Mouse (Mus musculus): ENCODE measurements around the gene Trmu. TPM values are rescaled to one million over a fixed set of nuclear protein-coding genes. Genes with fewer than 3 reads are reported as not detected.
"Not testable (repeated sequence)": the region's sequence is repeated elsewhere in the genome, so short reads cannot be mapped to it uniquely, and the experiment has no call there.

Trmu gene
- polyA plus RNA-seq, 1 experiment from 2014 or later = 50.4 TPM

GRCm38 (mm10) chr15:85859490-85860031, 19.6 kb upstream of the Trmu start, which contains the start of gene Gtse1:
Gtse1 (plus strand) TSS chr15:85859745.
- no peaks in the 10 kb centered on the region for H3K27me3 ChIP-seq
- peak within 1 kb of the TSS; percentile 83 for H3K27ac ChIP-seq
- peaks cover 36% of the 10 kb centered on the region for H3K36me3 ChIP-seq
- peak within 1 kb of the TSS; percentile 69 for H3K4me3 ChIP-seq (replicated peaks)
- H3K4me1 ChIP-seq = peaks cover 25% of the 10 kb centered on the region
- peak within 1 kb of the TSS; percentile 77 for H3K9ac ChIP-seq
- ATAC-seq (replicated peaks; ENCODE audit: low FRiP score) = peak; percentile 98
- peak within 1 kb of the TSS; percentile 89 for H3K4me2 ChIP-seq
- under 1% methylated on average over 42 of the region's 42 CpGs for WGBS
- H3K9me3 ChIP-seq (replicated peaks) = no peaks in the 10 kb centered on the region

GRCm38 (mm10) chr15:85865913-85866312, 13.2 kb upstream of the Trmu start:
- not testable (repeated sequence) for H3K27me3 ChIP-seq; H3K4me3 ChIP-seq (replicated peaks); H3K4me1 ChIP-seq; H3K4me2 ChIP-seq; H3K9me3 ChIP-seq (replicated peaks); H3K9ac ChIP-seq; H3K27ac ChIP-seq; ATAC-seq (replicated peaks; ENCODE audit: low FRiP score)
- 90% methylated on average over 7 of the region's 7 CpGs for WGBS
- peaks cover 90% of the 10 kb centered on the region for H3K36me3 ChIP-seq

- Histone ChIP-seq H3K9me3 (replicated peaks) (no peaks in the 10 kb centered on the region), H3K36me3 (peaks cover 91% of the 10 kb centered on the region), H3K9ac (no peak overlapping the region), H3K27ac (no peak overlapping the region), H3K4me1 (no peaks in the 10 kb centered on the region), H3K27me3 (no peaks in the 10 kb centered on the region), H3K4me2 (no peak overlapping the region), H3K4me3 (replicated peaks) (no peak overlapping the region)
- no peak for ATAC-seq (replicated peaks; ENCODE audit: low FRiP score)
- 55% methylated on average over 6 of the region's 6 CpGs for WGBS
Measured at GRCm38 (mm10) chr15:85867696-85868095, 11.4 kb upstream of the Trmu start.

GRCm38 (mm10) chr15:85877336-85877735, 1.8 kb upstream of the Trmu start:
- Histone ChIP-seq H3K27me3 (no peaks in the 10 kb centered on the region), H3K4me2 (no peak overlapping the region), H3K27ac (no peak overlapping the region), H3K4me3 (replicated peaks) (no peak overlapping the region), H3K36me3 (peaks cover 55% of the 10 kb centered on the region), H3K9ac (no peak overlapping the region), H3K4me1 (peaks cover 19% of the 10 kb centered on the region), H3K9me3 (replicated peaks) (no peaks in the 10 kb centered on the region)
- no peak for ATAC-seq (replicated peaks; ENCODE audit: low FRiP score)
- WGBS = 93% methylated on average over 7 of the region's 7 CpGs

- 2% methylated on average over 18 of the region's 18 CpGs for WGBS
- peaks cover 56% of the 10 kb centered on the region for H3K36me3 ChIP-seq
- peak; percentile 24 for ATAC-seq (replicated peaks; ENCODE audit: low FRiP score)
Measured at GRCm38 (mm10) chr15:85879498-85879895, 385 bp downstream of the Trmu start.

GRCm38 (mm10) chr15:85885606-85886005, 6.5 kb downstream of the Trmu start:
- Histone ChIP-seq H3K9me3 (replicated peaks) (no peaks in the 10 kb centered on the region), H3K4me3 (replicated peaks) (no peak overlapping the region), H3K36me3 (peaks cover 79% of the 10 kb centered on the region), H3K4me1 (peaks cover 1% of the 10 kb centered on the region; the same call in 1 of the 2 replicates), H3K9ac (no peak overlapping the region), H3K4me2 (no peak overlapping the region), H3K27me3 (no peaks in the 10 kb centered on the region), H3K27ac (no peak overlapping the region)
- 80% methylated on average over 5 of the region's 5 CpGs for WGBS
- ATAC-seq (replicated peaks; ENCODE audit: low FRiP score) = no peak

More at GRCm38 (mm10) chr15:85879498-85879895, 385 bp downstream of the Trmu start:
- no peaks in the 10 kb centered on the region for H3K9me3 ChIP-seq (replicated peaks)
- peak overlapping the region; percentile 87 for H3K9ac ChIP-seq
- peak overlapping the region; percentile 86 for H3K4me3 ChIP-seq (replicated peaks)
- H3K27ac ChIP-seq = peak overlapping the region; percentile 84
- peaks cover 19% of the 10 kb centered on the region for H3K4me1 ChIP-seq
- H3K4me2 ChIP-seq = peak overlapping the region; percentile 90
- no peaks in the 10 kb centered on the region for H3K27me3 ChIP-seq

- no peak overlapping the region for H3K4me2 ChIP-seq
- H3K27ac ChIP-seq = no peak overlapping the region
- no peaks in the 10 kb centered on the region for H3K9me3 ChIP-seq (replicated peaks)
- peaks cover 90% of the 10 kb centered on the region for H3K36me3 ChIP-seq
- ATAC-seq (replicated peaks; ENCODE audit: low FRiP score) = no peak
- no peaks in the 10 kb centered on the region for H3K4me1 ChIP-seq
- no peak overlapping the region for H3K9ac ChIP-seq
- 87% methylated on average over 4 of the region's 4 CpGs for WGBS
- H3K27me3 ChIP-seq = no peaks in the 10 kb centered on the region
- H3K4me3 ChIP-seq (replicated peaks) = no peak overlapping the region
Measured at GRCm38 (mm10) chr15:85889235-85889634, 10.1 kb downstream of the Trmu start.

GRCm38 (mm10) chr15:85891971-85892370, 12.9 kb downstream of the Trmu start:
- H3K4me2 ChIP-seq = no peak overlapping the region
- WGBS = 69% methylated on average over 10 of the region's 10 CpGs
- H3K36me3 ChIP-seq = peaks cover 90% of the 10 kb centered on the region
- H3K9me3 ChIP-seq (replicated peaks) = no peaks in the 10 kb centered on the region
- ATAC-seq (replicated peaks; ENCODE audit: low FRiP score) = no peak
- H3K27me3 ChIP-seq = no peaks in the 10 kb centered on the region
- no peak overlapping the region for H3K27ac ChIP-seq
- H3K9ac ChIP-seq = no peak overlapping the region
- H3K4me3 ChIP-seq (replicated peaks) = no peak overlapping the region
- no peaks in the 10 kb centered on the region for H3K4me1 ChIP-seq

- Histone ChIP-seq H3K9ac (no peak overlapping the region), H3K36me3 (peaks cover 94% of the 10 kb centered on the region), H3K27ac (no peak overlapping the region), H3K4me3 (replicated peaks) (no peak overlapping the region), H3K4me1 (no peaks in the 10 kb centered on the region), H3K9me3 (replicated peaks) (no peaks in the 10 kb centered on the region), H3K27me3 (no peaks in the 10 kb centered on the region), H3K4me2 (no peak overlapping the region)
- ATAC-seq (replicated peaks; ENCODE audit: low FRiP score) = no peak
- WGBS = 74% methylated on average over 13 of the region's 13 CpGs
Measured at GRCm38 (mm10) chr15:85892498-85893118, 13.5 kb downstream of the Trmu start.

- ATAC-seq (replicated peaks; ENCODE audit: low FRiP score) = no peak
- 87% methylated on average over 7 of the region's 7 CpGs for WGBS
- Histone ChIP-seq H3K27ac (no peak overlapping the region), H3K9me3 (replicated peaks) (no peaks in the 10 kb centered on the region), H3K27me3 (no peaks in the 10 kb centered on the region), H3K9ac (no peak overlapping the region), H3K4me3 (replicated peaks) (no peak overlapping the region), H3K36me3 (peaks cover 94% of the 10 kb centered on the region), H3K4me2 (no peak overlapping the region), H3K4me1 (no peaks in the 10 kb centered on the region)
Measured at GRCm38 (mm10) chr15:85893871-85894270, 14.8 kb downstream of the Trmu start.

- no peak overlapping the region for H3K4me3 ChIP-seq (replicated peaks)
- H3K27me3 ChIP-seq = no peaks in the 10 kb centered on the region
- ATAC-seq (replicated peaks; ENCODE audit: low FRiP score) = peak; percentile 46; the same call in 1 of the 2 replicates
- no peaks in the 10 kb centered on the region for H3K9me3 ChIP-seq (replicated peaks)
- no peak overlapping the region for H3K27ac ChIP-seq
- H3K9ac ChIP-seq = no peak overlapping the region
- 16% methylated on average over 8 of the region's 8 CpGs for WGBS
- no peaks in the 10 kb centered on the region for H3K4me1 ChIP-seq
- no peak overlapping the region for H3K4me2 ChIP-seq
- peaks cover 98% of the 10 kb centered on the region for H3K36me3 ChIP-seq
Measured at GRCm38 (mm10) chr15:85896284-85896683, 17.2 kb downstream of the Trmu start.

- WGBS = 76% methylated on average over 10 of the region's 10 CpGs
- Histone ChIP-seq H3K4me3 (replicated peaks) (no peak overlapping the region), H3K4me1 (no peaks in the 10 kb centered on the region), H3K9me3 (replicated peaks) (no peaks in the 10 kb centered on the region), H3K27ac (no peak overlapping the region), H3K4me2 (no peak overlapping the region), H3K27me3 (no peaks in the 10 kb centered on the region), H3K9ac (no peak overlapping the region), H3K36me3 (peaks cover 98% of the 10 kb centered on the region)
- no peak for ATAC-seq (replicated peaks; ENCODE audit: low FRiP score)
Measured at GRCm38 (mm10) chr15:85897113-85897512, 18.0 kb downstream of the Trmu start.
